Mouse (Mus musculus) cerebellum, adult 11 months (tissue): ENCODE results near the gene Tmem253.
A peak's percentile ranks its signal among the peaks of the same experiment; 100 is the strongest.
"Not testable (repeated sequence)": the region's sequence is repeated elsewhere in the genome, so short reads cannot be mapped to it uniquely, and the experiment has no call there.

Source experiments
- DNase-seq: peaks from one replicate; pipeline ENCODE4 v3.0.0; 2022

Tmem253 gene

DNA sequence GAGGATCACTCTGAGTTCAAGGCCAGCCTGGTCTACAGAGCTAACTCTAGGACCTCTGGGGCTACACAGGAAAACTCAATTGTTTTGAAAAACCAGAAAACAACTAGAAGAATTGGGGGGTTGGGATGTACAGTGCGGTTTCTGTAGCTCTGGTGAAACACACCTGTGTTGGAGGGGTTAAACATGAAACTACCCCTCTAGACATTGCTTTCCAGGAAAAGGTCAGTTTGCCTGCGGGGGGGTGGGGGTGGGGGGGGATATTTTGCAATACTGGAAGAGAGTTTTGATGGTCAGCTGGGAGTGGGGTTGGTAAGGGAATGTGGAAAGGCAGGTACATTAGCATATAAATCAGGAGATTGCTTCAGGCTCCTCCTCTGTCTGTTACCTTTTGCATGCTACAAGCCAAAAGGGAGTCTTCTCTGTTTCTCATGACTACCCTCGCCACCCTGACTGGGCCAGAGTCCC lies 6.8 kb downstream of the Tmem253 start:
- DNase-seq: no peak

DNA sequence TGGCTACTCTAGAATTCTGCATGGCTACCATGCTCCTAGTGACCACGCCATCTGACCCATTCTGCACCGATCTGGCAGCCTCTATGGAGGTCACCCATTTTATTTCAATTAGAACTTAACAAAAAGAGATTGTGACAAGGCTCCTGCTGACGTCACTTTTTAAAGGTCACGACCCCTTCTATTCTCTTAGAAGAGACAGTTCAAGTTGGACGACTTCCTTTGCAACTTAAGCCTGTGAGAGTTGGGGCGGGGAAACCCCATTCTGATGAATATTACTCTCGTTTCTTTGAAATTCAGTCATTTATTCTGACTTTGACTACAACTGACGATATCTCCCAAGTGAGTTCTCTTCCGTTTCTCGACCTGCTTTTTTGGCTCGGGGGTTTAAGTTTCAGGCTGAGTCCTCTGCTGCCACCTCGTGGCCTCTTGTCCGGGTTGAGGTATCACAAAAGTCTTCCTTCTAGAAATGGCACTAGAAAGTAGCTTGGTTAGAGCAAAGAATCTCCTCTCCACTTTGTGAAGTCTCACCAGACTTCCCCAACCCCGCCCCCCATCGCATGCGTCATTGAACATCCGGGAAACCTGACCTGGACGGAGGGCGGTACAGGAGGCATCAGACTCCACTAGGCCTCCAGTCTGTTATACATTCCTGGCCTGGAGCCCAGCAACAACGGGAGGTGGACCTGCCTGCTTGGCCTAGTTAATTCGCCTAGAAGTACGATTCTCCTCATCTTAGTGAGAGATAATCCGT lies 7.4 kb downstream of the Tmem253 start:
- peak; percentile 84 for DNase-seq

GRCm38 (mm10) chr14:52024133-52024532 lies 8.7 kb downstream of the Tmem253 start:
- no peak for DNase-seq

DNA sequence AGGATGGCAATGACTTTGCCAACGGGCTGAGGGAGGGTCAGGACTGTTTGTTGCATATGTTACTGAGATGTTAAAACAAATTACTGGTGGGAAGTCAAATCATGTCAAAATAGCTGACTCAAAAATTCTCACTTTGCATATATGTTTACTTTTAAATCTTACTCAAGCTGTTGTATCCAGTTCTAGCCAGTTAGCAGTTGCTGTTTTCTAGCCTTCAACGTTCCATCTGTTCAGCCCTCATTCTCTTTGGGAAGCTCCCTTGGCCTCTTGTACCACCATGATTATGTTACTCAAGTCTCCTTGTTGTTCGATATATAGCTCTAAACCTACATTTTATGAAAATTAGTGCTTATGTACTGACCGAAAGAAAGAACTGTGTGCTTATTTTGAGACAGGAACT lies 10.9 kb downstream of the Tmem253 start:
- DNase-seq: no peak

DNA sequence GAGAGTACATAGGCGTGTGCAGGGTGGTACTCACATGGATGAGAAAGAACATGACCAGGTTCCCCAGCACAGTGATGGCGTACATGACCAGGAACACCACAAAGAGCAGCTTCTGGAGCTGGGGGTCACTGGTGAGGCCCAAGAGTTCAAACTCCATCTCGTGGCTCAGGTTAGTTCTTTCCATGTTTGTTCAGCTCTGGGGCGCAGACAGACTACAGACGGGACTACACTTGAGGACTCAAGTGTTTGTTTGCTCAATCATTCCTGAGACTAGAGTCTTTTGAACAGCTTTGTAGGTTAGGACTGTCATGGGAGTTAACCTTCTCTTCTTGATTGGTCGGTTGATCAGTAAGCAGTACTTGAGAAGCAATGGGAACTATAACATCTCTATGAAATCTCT lies 20.5 kb downstream of the Tmem253 start:
- DNase-seq: no peak

GRCm38 (mm10) chr14:52039332-52039731 lies 23.9 kb downstream of the Tmem253 start:
- no peak for DNase-seq

- DNase-seq: not testable (repeated sequence)
These were observed 26.9 kb downstream of the Tmem253 start, which contains the start of gene Olfr221 for GRCm38 (mm10) chr14:52042359-52042758. Olfr221 (minus strand) TSS chr14:52042459.

- DNase-seq: no peak
These were observed 28.0 kb downstream of the Tmem253 start for GRCm38 (mm10) chr14:52043446-52043845.

GRCm38 (mm10) chr14:52044901-52045678 lies 29.6 kb downstream of the Tmem253 start:
- peak; percentile 45 for DNase-seq

DNA sequence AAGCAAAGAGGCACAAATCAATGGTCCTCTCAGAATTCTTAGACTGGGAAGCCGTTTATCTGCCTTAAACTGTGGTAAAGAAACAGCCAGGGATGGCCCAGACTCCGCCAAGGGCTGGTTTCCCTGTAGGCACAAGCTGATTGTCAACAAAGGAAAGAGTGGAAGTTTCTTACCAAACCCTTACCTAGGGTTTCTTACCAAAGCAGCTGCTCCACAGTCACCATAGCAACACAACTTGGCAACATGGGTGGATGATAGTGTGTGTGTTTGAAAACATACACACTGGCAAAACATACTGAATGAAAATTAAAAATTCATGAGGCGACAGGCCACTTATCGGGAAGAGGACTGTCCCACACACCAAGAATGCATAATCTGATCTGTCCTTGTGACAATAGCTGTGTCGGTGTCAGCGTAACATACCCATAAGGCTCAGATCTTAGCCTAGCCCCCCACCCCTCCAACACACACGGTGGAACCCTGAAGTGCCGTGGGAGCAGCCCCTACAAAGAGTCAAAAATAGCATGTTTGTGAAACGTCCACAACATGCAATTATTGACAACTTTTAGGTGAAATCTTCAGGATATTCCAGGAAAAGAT lies 30.6 kb downstream of the Tmem253 start:
- no peak for DNase-seq

DNA sequence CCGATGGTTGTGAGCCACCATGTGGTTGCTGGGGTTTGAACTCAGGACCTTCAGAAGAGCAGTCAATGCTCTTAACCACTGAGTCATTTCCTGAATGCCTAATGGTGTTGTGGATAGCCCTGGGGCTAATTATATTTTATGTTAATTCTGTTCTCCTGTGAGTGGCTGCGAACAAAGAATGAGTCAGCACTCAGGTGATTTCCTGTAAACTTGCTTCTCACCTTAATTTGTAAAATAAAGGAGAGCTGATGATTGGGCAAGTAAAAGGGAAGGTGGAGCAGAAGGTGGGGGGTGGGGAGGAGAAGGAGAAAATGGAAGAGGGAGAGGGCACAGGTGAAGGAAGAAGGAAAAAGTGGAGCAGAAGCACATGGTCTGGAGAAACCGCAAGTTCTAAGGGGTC lies 37.3 kb downstream of the Tmem253 start:
- not testable (repeated sequence) for DNase-seq

DNA sequence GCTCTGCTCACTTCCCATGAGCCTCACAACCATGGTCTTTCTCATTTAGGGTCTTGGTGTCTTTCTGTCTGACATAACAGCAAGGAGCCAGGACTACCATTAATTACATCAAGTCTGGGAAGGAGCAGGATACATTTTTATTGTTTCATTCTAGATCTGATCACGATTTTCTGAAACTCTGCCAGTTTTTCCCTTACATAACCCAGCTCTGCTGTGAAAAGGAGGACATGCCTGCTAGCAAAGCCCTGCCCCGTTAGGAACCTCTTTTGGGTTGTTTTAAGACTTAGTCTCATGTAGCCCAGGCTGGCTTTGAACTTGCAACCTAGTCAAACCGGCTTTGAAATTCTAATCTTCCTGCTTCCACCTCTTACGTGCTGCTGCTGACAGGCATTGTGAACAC lies 44.5 kb downstream of the Tmem253 start:
- DNase-seq: peak; percentile 53

DNA sequence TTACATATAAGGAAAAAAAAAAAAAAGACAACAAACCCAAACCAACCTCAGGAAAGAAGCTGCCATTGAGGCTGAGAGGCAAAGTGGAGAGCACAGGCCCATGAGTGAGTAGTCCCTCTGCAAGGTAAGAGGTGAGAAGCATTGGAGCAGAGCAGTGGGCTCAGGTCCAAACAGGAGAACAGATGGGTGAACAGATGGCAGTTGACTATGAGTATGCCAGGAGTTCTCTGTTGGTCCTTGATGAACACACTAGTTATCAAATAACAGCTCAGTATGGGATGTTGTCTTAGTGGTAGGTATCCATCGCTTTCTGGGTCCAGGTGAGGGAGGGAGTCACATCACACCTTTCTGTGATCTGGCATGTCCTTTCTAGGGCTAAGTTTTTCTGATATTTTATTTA lies 45.3 kb downstream of the Tmem253 start:
- peak; percentile 95 for DNase-seq

- peak; percentile 42 for DNase-seq
These were observed 46.3 kb downstream of the Tmem253 start for GRCm38 (mm10) chr14:52061798-52062197.

DNA sequence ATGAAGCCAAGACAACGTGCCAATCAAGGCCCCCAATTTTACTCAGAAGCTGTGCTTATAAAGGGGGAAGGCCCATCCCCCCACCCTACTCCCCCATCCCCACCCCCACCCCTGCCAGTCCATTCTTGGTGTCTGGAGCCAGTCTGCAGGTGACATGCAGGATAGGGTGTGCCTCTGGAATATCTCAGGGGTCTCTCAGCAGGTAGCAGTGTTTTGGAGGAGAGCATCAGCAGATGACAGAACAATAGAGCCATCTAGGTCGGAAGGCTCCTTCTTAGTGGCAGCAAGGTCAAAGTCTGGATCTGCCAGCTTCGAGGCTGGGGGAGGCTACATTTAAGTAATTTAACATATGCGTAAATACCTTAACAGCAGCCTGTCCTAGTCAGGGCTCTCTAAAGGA lies 50.7 kb downstream of the Tmem253 start:
- DNase-seq: no peak
